Mouse (Mus musculus): ENCODE measurements at regions not wholly inside any gene's neighbourhood (a gene's known extent, or its start where the extent isn't known, plus 50 kb on each side); places are given as distances from the start of the nearest gene placed in this dataset.

DNA sequence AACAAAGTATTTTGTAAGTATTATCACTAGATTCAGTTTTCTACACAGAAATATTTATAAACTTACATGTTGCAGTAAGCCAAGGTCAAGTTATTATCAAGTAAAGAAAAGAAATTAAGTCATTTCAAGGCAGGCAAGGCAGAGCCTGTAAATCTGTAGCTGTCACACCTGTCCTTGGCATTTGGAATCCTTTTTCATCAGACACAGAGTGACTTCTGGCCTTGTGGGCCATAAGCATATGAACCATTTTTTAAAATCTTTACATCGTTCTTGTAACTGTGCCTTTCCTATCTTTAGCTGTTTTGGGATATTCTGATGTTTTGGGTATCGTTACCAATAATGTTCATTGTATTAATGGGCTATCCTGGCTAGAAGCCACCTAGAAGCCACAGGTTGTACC is 76.7 kb upstream of the Frmd4a start:
- no peak for DNase-seq (ENCODE audit: low spot score in 2 of 2)

GRCm38 (mm10) chr2:3941496-3941895 is 76.0 kb upstream of the Frmd4a start:
- no peak for DNase-seq (ENCODE audit: low spot score in 2 of 2)

GRCm38 (mm10) chr2:3947432-3947831 is 70.1 kb upstream of the Frmd4a start:
- DNase-seq (ENCODE audit: low spot score in 2 of 2), result no peak

- DNase-seq (ENCODE audit: low spot score in 2 of 2), result no peak
Observed at GRCm38 (mm10) chr2:3948331-3948730, 69.2 kb upstream of the Frmd4a start.

DNA sequence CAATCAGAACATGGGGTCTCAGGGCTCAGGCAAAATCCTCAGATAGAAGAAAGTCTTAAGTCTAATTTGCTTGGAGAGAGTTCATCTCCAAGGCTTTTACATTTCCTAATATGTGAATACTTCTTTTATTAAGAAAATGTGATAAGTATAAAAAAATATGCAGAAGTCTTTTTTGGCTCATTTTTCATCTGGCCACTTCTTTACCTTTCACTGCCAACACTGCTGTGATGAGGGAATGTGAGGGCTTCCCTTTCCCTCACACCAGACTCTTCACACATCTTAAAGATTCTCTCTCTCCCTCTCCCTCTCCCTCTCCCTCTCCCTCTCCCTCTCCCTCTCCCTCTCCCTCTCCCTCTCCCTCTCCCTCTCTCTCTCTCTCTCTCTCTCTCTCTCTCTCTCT is 60.0 kb upstream of the Frmd4a start:
- no peak for DNase-seq (ENCODE audit: low spot score in 2 of 2)

- DNase-seq (ENCODE audit: low spot score in 2 of 2), result peak in 1 of 2 experiments; percentile 9
Observed at GRCm38 (mm10) chr2:3958065-3958641, 59.4 kb upstream of the Frmd4a start.

DNA sequence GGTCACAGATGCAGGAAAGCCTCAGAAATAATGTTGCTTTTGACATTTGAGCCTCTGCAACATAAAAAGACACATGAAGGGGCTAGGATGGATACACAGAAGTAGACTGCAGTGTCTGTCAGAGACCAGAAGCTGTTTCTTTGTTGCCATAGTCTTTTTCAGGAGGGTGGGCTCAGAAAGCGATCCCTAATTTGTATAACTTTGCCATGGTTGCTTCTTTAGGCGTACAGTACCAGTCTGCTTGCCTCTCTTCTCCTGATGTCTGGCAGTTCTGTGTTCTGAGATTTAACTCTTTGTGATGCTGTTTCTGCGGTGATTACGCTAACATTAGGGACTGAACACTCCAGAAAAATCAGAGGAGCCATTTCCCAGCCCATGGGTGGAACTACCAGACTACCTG is 58.8 kb upstream of the Frmd4a start:
- DNase-seq (ENCODE audit: low spot score in 2 of 2), result no peak

GRCm38 (mm10) chr2:3959181-3959580 is 58.3 kb upstream of the Frmd4a start:
- peak in 1 of 2 experiments; percentile 30 for DNase-seq (ENCODE audit: low spot score in 2 of 2)

GRCm38 (mm10) chr2:3960213-3960612 is 57.3 kb upstream of the Frmd4a start:
- DNase-seq (ENCODE audit: low spot score in 2 of 2), result no peak

- no peak for DNase-seq (ENCODE audit: low spot score in 2 of 2)
Observed at GRCm38 (mm10) chr2:3964351-3964750, 53.2 kb upstream of the Frmd4a start.
